Mouse (Mus musculus): ENCODE results near the gene Cchcr1. TPM values are rescaled to one million over a fixed set of nuclear protein-coding genes. Genes with fewer than 3 reads are reported as not detected.

Cchcr1 gene
- polyA plus RNA-seq, 1 experiment from 2014 or later = 11.4 TPM

DNA sequence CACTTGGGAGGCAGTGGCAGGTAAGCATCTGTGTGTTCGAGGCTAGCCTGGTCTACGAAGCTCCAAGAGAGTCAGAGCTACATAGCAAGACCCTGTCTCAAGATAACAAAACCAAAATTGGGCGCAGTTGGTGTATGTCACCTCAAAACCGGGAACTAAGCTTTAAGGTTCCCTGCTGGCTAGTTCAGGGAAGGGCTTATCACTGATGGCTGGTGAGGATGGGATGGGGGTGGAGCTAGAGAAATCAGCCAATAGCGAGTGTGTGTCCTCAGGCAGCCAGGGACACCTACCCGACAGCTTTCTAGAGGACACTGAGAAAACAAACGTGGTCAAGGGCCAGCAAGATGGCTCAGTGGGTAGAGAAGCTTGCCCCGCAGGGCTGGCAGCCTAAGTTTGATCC, 41.3 kb downstream of the Cchcr1 start:
- no peaks in the 10 kb centered on the region for H3K4me1 ChIP-seq (ENCODE audit: control insufficient read depth, insufficient read depth, low read length)
- H3K9me3 ChIP-seq (replicated peaks; ENCODE audit: control insufficient read depth, low read length) = no peaks in the 10 kb centered on the region
- no peak for DNase-seq (ENCODE audit: low spot score)
- H3K4me3 ChIP-seq (ENCODE audit: low read depth, low read length) = no peak overlapping the region
- no peak overlapping the region for H3K4me2 ChIP-seq (ENCODE audit: low read depth, low read length)
- H3K27me3 ChIP-seq (ENCODE audit: control insufficient read depth, insufficient read depth, low read length) = no peaks in the 10 kb centered on the region
- WGBS = 66% methylated on average over 8 of the region's 8 CpGs
- ATAC-seq (replicated peaks; ENCODE audit: insufficient number of reproducible peaks, low FRiP score, low TSS enrichment, low read depth) = no peak
- H3K9ac ChIP-seq (replicated peaks; ENCODE audit: low read length) = no peak overlapping the region
- H3K36me3 ChIP-seq (replicated peaks; ENCODE audit: control insufficient read depth, insufficient read depth, low read depth, low read length) = no peaks in the 10 kb centered on the region
- H3K27ac ChIP-seq (replicated peaks; ENCODE audit: low read depth, low read length) = no peak overlapping the region

DNA sequence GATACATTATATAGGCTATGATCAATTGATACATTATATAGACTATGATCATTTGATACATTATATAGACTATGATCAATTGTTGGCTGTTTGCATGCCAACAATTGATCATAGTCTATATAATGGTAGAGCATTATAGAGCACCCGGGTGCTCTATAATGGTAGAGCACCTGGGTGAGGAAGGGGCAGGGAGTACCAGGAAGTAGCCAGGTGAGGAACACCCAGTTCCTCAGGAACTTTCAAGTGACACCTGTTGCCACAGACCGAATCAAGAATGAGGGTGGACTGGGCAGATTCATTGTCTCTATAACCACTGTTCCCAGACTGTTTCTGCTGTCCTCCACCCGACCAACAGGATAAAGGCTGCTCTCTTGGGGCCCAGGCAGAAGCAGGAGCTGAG, 50.2 kb downstream of the Cchcr1 start, which contains the start of gene 2300002M23Rik:
2300002M23Rik (plus strand) TSS at position 301 of the 400 bp plus-strand sequence.
- Histone ChIP-seq H3K4me1 (ENCODE audit: control insufficient read depth, insufficient read depth, low read length) (no peaks in the 10 kb centered on the region), H3K9ac (replicated peaks; ENCODE audit: low read length) (no peak within 1 kb of the TSS), H3K4me3 (ENCODE audit: low read depth, low read length) (no peak within 1 kb of the TSS), H3K27ac (replicated peaks; ENCODE audit: low read depth, low read length) (no peak within 1 kb of the TSS), H3K9me3 (replicated peaks; ENCODE audit: control insufficient read depth, low read length) (no peaks in the 10 kb centered on the region), H3K36me3 (replicated peaks; ENCODE audit: control insufficient read depth, insufficient read depth, low read depth, low read length) (no peaks in the 10 kb centered on the region), H3K4me2 (ENCODE audit: low read depth, low read length) (no peak within 1 kb of the TSS), H3K27me3 (ENCODE audit: control insufficient read depth, insufficient read depth, low read length) (peaks cover 18% of the 10 kb centered on the region)
- 53% methylated on average over 3 of the region's 3 CpGs for WGBS
- DNase-seq (ENCODE audit: low spot score) (no peak), ATAC-seq (replicated peaks; ENCODE audit: insufficient number of reproducible peaks, low FRiP score, low TSS enrichment, low read depth) (no peak)

DNA sequence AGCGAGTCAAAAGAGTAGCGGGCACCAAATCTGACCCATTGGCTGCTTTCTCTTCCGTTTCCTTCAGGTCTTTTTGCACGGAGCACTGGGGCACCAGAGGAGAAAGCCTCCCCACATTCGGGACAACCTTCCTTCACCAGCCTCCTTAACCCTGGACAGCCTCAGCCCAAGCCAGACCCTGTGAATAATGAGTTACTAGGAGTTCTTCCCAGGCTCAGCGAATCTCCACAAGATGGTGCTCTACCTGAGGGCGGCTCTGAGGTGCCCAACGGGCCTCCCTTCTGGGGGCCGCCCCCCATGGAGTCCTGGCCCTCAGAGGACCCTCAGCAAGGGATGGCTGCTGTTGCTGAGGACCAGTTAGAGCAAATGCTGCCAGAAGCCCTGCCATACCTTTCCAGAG, 50.9 kb downstream of the Cchcr1 start:
- Histone ChIP-seq H3K36me3 (replicated peaks; ENCODE audit: control insufficient read depth, insufficient read depth, low read depth, low read length) (no peaks in the 10 kb centered on the region), H3K27me3 (ENCODE audit: control insufficient read depth, insufficient read depth, low read length) (peaks cover 18% of the 10 kb centered on the region), H3K9ac (replicated peaks; ENCODE audit: low read length) (no peak overlapping the region), H3K4me1 (ENCODE audit: control insufficient read depth, insufficient read depth, low read length) (no peaks in the 10 kb centered on the region), H3K4me3 (ENCODE audit: low read depth, low read length) (no peak overlapping the region), H3K4me2 (ENCODE audit: low read depth, low read length) (no peak overlapping the region), H3K9me3 (replicated peaks; ENCODE audit: control insufficient read depth, low read length) (no peaks in the 10 kb centered on the region), H3K27ac (replicated peaks; ENCODE audit: low read depth, low read length) (no peak overlapping the region)
- no peak for DNase-seq (ENCODE audit: low spot score)
- ATAC-seq (replicated peaks; ENCODE audit: insufficient number of reproducible peaks, low FRiP score, low TSS enrichment, low read depth) = no peak
- 18% methylated on average over 9 of the region's 9 CpGs for WGBS

GRCm38 (mm10) chr17:35569091-35569944, 52.4 kb downstream of the Cchcr1 start:
- 2% methylated on average over 28 of the region's 28 CpGs for WGBS
- no peak overlapping the region for H3K27ac ChIP-seq (replicated peaks; ENCODE audit: low read depth, low read length)
- H3K9ac ChIP-seq (replicated peaks; ENCODE audit: low read length) = peak overlapping the region; percentile 32
- ATAC-seq (replicated peaks; ENCODE audit: insufficient number of reproducible peaks, low FRiP score, low TSS enrichment, low read depth) = 0 out of 2 replicates have a peak, but pooled peaks have one; percentile 37
- peak; percentile 43 for DNase-seq (ENCODE audit: low spot score)
- peak overlapping the region; percentile 49 for H3K4me2 ChIP-seq (ENCODE audit: low read depth, low read length)
- peak overlapping the region; percentile 21 for H3K4me3 ChIP-seq (ENCODE audit: low read depth, low read length)
- no peaks in the 10 kb centered on the region for H3K36me3 ChIP-seq (replicated peaks; ENCODE audit: control insufficient read depth, insufficient read depth, low read depth, low read length)
- no peaks in the 10 kb centered on the region for H3K9me3 ChIP-seq (replicated peaks; ENCODE audit: control insufficient read depth, low read length)
- H3K4me1 ChIP-seq (ENCODE audit: control insufficient read depth, insufficient read depth, low read length) = no peaks in the 10 kb centered on the region
- H3K27me3 ChIP-seq (ENCODE audit: control insufficient read depth, insufficient read depth, low read length) = peaks cover 18% of the 10 kb centered on the region

DNA sequence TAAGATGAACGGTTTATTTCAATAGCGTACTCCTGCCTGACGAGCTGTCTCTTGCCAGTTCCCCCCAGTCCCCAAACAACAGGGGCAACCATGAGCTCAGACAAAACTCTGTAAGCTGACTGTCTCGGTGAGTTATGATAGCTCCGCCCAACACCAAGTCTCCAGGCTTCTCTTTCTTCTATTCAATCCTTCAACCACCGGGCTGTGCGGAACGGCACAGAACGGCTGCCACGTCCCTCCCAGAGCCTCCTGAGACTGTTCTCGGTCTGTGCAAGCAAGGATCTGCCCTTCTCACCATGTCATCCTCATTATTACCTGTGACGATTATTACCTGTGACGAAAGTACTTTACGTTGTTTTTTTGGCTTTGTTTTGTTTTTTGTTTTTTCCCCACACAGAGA, 53.9 kb downstream of the Cchcr1 start:
- peaks cover 18% of the 10 kb centered on the region for H3K27me3 ChIP-seq (ENCODE audit: control insufficient read depth, insufficient read depth, low read length)
- no peak for ATAC-seq (replicated peaks; ENCODE audit: insufficient number of reproducible peaks, low FRiP score, low TSS enrichment, low read depth)
- 79% methylated on average over 14 of the region's 14 CpGs for WGBS

GRCm38 (mm10) chr17:35571477-35571876, 54.6 kb downstream of the Cchcr1 start:
- Histone ChIP-seq H3K9me3 (replicated peaks; ENCODE audit: control insufficient read depth, low read length) (no peaks in the 10 kb centered on the region), H3K27ac (replicated peaks; ENCODE audit: low read depth, low read length) (no peak overlapping the region), H3K4me3 (ENCODE audit: low read depth, low read length) (no peak overlapping the region), H3K4me1 (ENCODE audit: control insufficient read depth, insufficient read depth, low read length) (no peaks in the 10 kb centered on the region), H3K9ac (replicated peaks; ENCODE audit: low read length) (no peak overlapping the region), H3K27me3 (ENCODE audit: control insufficient read depth, insufficient read depth, low read length) (peaks cover 18% of the 10 kb centered on the region), H3K36me3 (replicated peaks; ENCODE audit: control insufficient read depth, insufficient read depth, low read depth, low read length) (no peaks in the 10 kb centered on the region), H3K4me2 (ENCODE audit: low read depth, low read length) (no peak overlapping the region)
- DNase-seq (ENCODE audit: low spot score) (no peak), ATAC-seq (replicated peaks; ENCODE audit: insufficient number of reproducible peaks, low FRiP score, low TSS enrichment, low read depth) (no peak)
- 94% methylated on average over 7 of the region's 7 CpGs for WGBS

More for the DNA sequence above, 53.9 kb downstream of the Cchcr1 start:
- Histone ChIP-seq H3K27ac (replicated peaks; ENCODE audit: low read depth, low read length) (no peak overlapping the region), H3K4me2 (ENCODE audit: low read depth, low read length) (no peak overlapping the region), H3K9ac (replicated peaks; ENCODE audit: low read length) (no peak overlapping the region), H3K9me3 (replicated peaks; ENCODE audit: control insufficient read depth, low read length) (no peaks in the 10 kb centered on the region), H3K36me3 (replicated peaks; ENCODE audit: control insufficient read depth, insufficient read depth, low read depth, low read length) (no peaks in the 10 kb centered on the region), H3K4me1 (ENCODE audit: control insufficient read depth, insufficient read depth, low read length) (no peaks in the 10 kb centered on the region), H3K4me3 (ENCODE audit: low read depth, low read length) (no peak overlapping the region)
- DNase-seq (ENCODE audit: low spot score) = no peak

GRCm38 (mm10) chr17:35578211-35578610, 61.3 kb downstream of the Cchcr1 start:
- 20% methylated on average over 6 of the region's 6 CpGs for WGBS

More at GRCm38 (mm10) chr17:35578211-35578610, 61.3 kb downstream of the Cchcr1 start:
- Histone ChIP-seq H3K4me2 (ENCODE audit: low read depth, low read length) (no peak overlapping the region), H3K27me3 (ENCODE audit: control insufficient read depth, insufficient read depth, low read length) (no peaks in the 10 kb centered on the region), H3K9ac (replicated peaks; ENCODE audit: low read length) (no peak overlapping the region), H3K27ac (replicated peaks; ENCODE audit: low read depth, low read length) (no peak overlapping the region), H3K36me3 (replicated peaks; ENCODE audit: control insufficient read depth, insufficient read depth, low read depth, low read length) (no peaks in the 10 kb centered on the region), H3K4me1 (ENCODE audit: control insufficient read depth, insufficient read depth, low read length) (no peaks in the 10 kb centered on the region), H3K4me3 (ENCODE audit: low read depth, low read length) (no peak overlapping the region), H3K9me3 (replicated peaks; ENCODE audit: control insufficient read depth, low read length) (no peaks in the 10 kb centered on the region)
- ATAC-seq (replicated peaks; ENCODE audit: insufficient number of reproducible peaks, low FRiP score, low TSS enrichment, low read depth) (no peak), DNase-seq (ENCODE audit: low spot score) (peak; percentile 93)

Measured in embryonic facial prominence, embryonic 11.5 days (tissue).